Mouse (Mus musculus) thymus, adult 2 months (tissue): ENCODE measurements at regions not wholly inside any gene's neighbourhood (a gene's known extent, or its start where the extent isn't known, plus 50 kb on each side); places are given as distances from the start of the nearest gene placed in this dataset.

Experiments
- CTCF ChIP-seq: fragments of 200-500 bp; IDR thresholded peaks from 2 replicates; pipeline ENCODE4 v1.5.1; 2012; ENCODE audit warnings: mild to moderate bottlenecking, control low read depth, low read length, moderate library complexity, borderline replicate concordance; ENCODE audit not compliant: control insufficient read depth, poor library complexity, insufficient read depth; ENCODE audit errors: extremely low read depth
- POLR2A ChIP-seq: fragments of 200-500 bp; IDR thresholded peaks from 2 replicates; pipeline ENCODE4 v1.6.1; 2012; ENCODE audit warnings: mild to moderate bottlenecking, low read length, control low read depth, moderate library complexity; ENCODE audit not compliant: control insufficient read depth, poor library complexity, insufficient read depth; ENCODE audit errors: extremely low read depth

GRCm38 (mm10) chr9:113115576-113115975 is 592.5 kb downstream of the Pdcd6ip start:
- TF ChIP-seq CTCF (no peak), POLR2A (no peak)
